Mouse (Mus musculus): ENCODE data around the gene Olfr680-ps1. TPM values are rescaled to one million over a fixed set of nuclear protein-coding genes. Genes with fewer than 3 reads are reported as not detected.
A peak's percentile ranks its signal among the peaks of the same experiment; 100 is the strongest.
"Not testable (repeated sequence)": the region's sequence is repeated elsewhere in the genome, so short reads cannot be mapped to it uniquely, and the experiment has no call there.

Gene Olfr680-ps1
- total RNA-seq (2014; rRNA removed) = not detected in 2 replicates
- not detected in 2 replicates for polyA plus RNA-seq (2015; fragmentation: Nextera tagmentation; extraction: Ambion mirVana)

GRCm38 (mm10) chr7:105092717-105093116, at the start of gene Olfr680-ps1:
Olfr680-ps1 (minus strand) TSS chr7:105092817.
- H3K27ac ChIP-seq (ENCODE audit: low read depth, low read length); H3K4me2 ChIP-seq (ENCODE audit: low read depth); H3K9ac ChIP-seq; H3K9me3 ChIP-seq (ENCODE audit: low read length); ATAC-seq; DNase-seq; H3K4me3 ChIP-seq (ENCODE audit: low read depth, low read length); H3K4me1 ChIP-seq (ENCODE audit: insufficient read depth); H3K27me3 ChIP-seq (ENCODE audit: insufficient read depth, low read length); H3K36me3 ChIP-seq (ENCODE audit: insufficient read depth): not testable (repeated sequence)

GRCm38 (mm10) chr7:105141275-105141674, 48.7 kb upstream of the Olfr680-ps1 start:
- Histone ChIP-seq H3K4me3 (ENCODE audit: low read depth, low read length) (no peak overlapping the region), H3K36me3 (ENCODE audit: insufficient read depth) (no peaks in the 10 kb centered on the region), H3K9ac (no peak overlapping the region), H3K4me1 (ENCODE audit: insufficient read depth) (no peaks in the 10 kb centered on the region), H3K4me2 (ENCODE audit: low read depth) (no peak overlapping the region), H3K27ac (ENCODE audit: low read depth, low read length) (no peak overlapping the region), H3K27me3 (ENCODE audit: insufficient read depth, low read length) (no peaks in the 10 kb centered on the region), H3K9me3 (ENCODE audit: low read length) (no peaks in the 10 kb centered on the region)
- ATAC-seq = no peak
- 70% methylated on average over 2 of the region's 2 CpGs for WGBS
- no peak for DNase-seq
- no peak for TF ChIP-seq CTCF (IDR thresholded peaks at IDR 0.05; ENCODE audit: low read depth)

GRCm38 (mm10) chr7:105116536-105116935, 23.9 kb upstream of the Olfr680-ps1 start, which contains the start of gene Olfr681:
Olfr681 (plus strand) TSS chr7:105116836.
- no peaks in the 10 kb centered on the region for H3K9me3 ChIP-seq (ENCODE audit: low read length)
- no peak for DNase-seq
- H3K4me3 ChIP-seq (ENCODE audit: low read depth, low read length) = no peak within 1 kb of the TSS
- H3K4me2 ChIP-seq (ENCODE audit: low read depth) = no peak within 1 kb of the TSS
- H3K9ac ChIP-seq = no peak within 1 kb of the TSS
- H3K27ac ChIP-seq (ENCODE audit: low read depth, low read length) = no peak within 1 kb of the TSS
- H3K36me3 ChIP-seq (ENCODE audit: insufficient read depth) = no peaks in the 10 kb centered on the region
- TF ChIP-seq CTCF (IDR thresholded peaks at IDR 0.05; ENCODE audit: low read depth) = no peak
- H3K27me3 ChIP-seq (ENCODE audit: insufficient read depth, low read length) = no peaks in the 10 kb centered on the region
- H3K4me1 ChIP-seq (ENCODE audit: insufficient read depth) = no peaks in the 10 kb centered on the region
- ATAC-seq = no peak

- no peaks in the 10 kb centered on the region for H3K9me3 ChIP-seq (ENCODE audit: low read length)
- H3K9ac ChIP-seq = no peak within 1 kb of the TSS
- H3K27ac ChIP-seq (ENCODE audit: low read depth, low read length) = no peak within 1 kb of the TSS
- ATAC-seq = no peak
- H3K4me2 ChIP-seq (ENCODE audit: low read depth) = no peak within 1 kb of the TSS
- no peaks in the 10 kb centered on the region for H3K27me3 ChIP-seq (ENCODE audit: insufficient read depth, low read length)
- no peaks in the 10 kb centered on the region for H3K36me3 ChIP-seq (ENCODE audit: insufficient read depth)
- no peak for TF ChIP-seq CTCF (IDR thresholded peaks at IDR 0.05; ENCODE audit: low read depth)
- DNase-seq = no peak
- WGBS = 65% methylated on average over 1 of the region's 1 CpGs
- H3K4me1 ChIP-seq (ENCODE audit: insufficient read depth) = no peaks in the 10 kb centered on the region
- no peak within 1 kb of the TSS for H3K4me3 ChIP-seq (ENCODE audit: low read depth, low read length)
Observed at GRCm38 (mm10) chr7:105080905-105081304, 11.7 kb downstream of the Olfr680-ps1 start, which contains the start of gene Olfr679. Olfr679 (plus strand) TSS chr7:105081205.

GRCm38 (mm10) chr7:105064175-105064574, 28.4 kb downstream of the Olfr680-ps1 start, which contains the start of gene Olfr678:
Olfr678 (plus strand) TSS chr7:105064475.
- WGBS = 93% methylated on average over 1 of the region's 1 CpGs
- Histone ChIP-seq H3K27ac (ENCODE audit: low read depth, low read length) (no peak within 1 kb of the TSS), H3K4me2 (ENCODE audit: low read depth) (no peak within 1 kb of the TSS), H3K9me3 (ENCODE audit: low read length) (no peaks in the 10 kb centered on the region), H3K4me3 (ENCODE audit: low read depth, low read length) (no peak within 1 kb of the TSS), H3K27me3 (ENCODE audit: insufficient read depth, low read length) (no peaks in the 10 kb centered on the region), H3K36me3 (ENCODE audit: insufficient read depth) (no peaks in the 10 kb centered on the region), H3K4me1 (ENCODE audit: insufficient read depth) (no peaks in the 10 kb centered on the region), H3K9ac (no peak within 1 kb of the TSS)
- no peak for TF ChIP-seq CTCF (IDR thresholded peaks at IDR 0.05; ENCODE audit: low read depth)
- DNase-seq (no peak), ATAC-seq (no peak)

- TF ChIP-seq CTCF (IDR thresholded peaks at IDR 0.05; ENCODE audit: low read depth) = peak; percentile 25; the same call in 1 of the 2 replicates
- Histone ChIP-seq H3K4me3 (ENCODE audit: low read depth, low read length) (no peak overlapping the region), H3K9me3 (ENCODE audit: low read length) (no peaks in the 10 kb centered on the region), H3K36me3 (ENCODE audit: insufficient read depth) (no peaks in the 10 kb centered on the region), H3K27ac (ENCODE audit: low read depth, low read length) (no peak overlapping the region), H3K4me1 (ENCODE audit: insufficient read depth) (no peaks in the 10 kb centered on the region), H3K4me2 (ENCODE audit: low read depth) (no peak overlapping the region), H3K9ac (no peak overlapping the region), H3K27me3 (ENCODE audit: insufficient read depth, low read length) (no peaks in the 10 kb centered on the region)
- ATAC-seq = no peak
- DNase-seq = peak; percentile 3
Observed at GRCm38 (mm10) chr7:105058951-105059350, 33.7 kb downstream of the Olfr680-ps1 start.

Other genes starting within 250 kb of the Olfr680-ps1 start
- gene Usp17la, start 235.8 kb downstream of the Olfr680-ps1 start, total RNA-seq (2014; rRNA removed) = not detected in 2 replicates
- not detected in 2 replicates for gene Usp17la, start 235.8 kb downstream of the Olfr680-ps1 start, polyA plus RNA-seq (2015; fragmentation: Nextera tagmentation; extraction: Ambion mirVana)
- not detected in 2 replicates for gene Olfr665, start 214.8 kb downstream of the Olfr680-ps1 start, total RNA-seq (2014; rRNA removed)
- gene Olfr665, start 214.8 kb downstream of the Olfr680-ps1 start, polyA plus RNA-seq (2015; fragmentation: Nextera tagmentation; extraction: Ambion mirVana) = not detected in 2 replicates
- not detected in 2 replicates for gene Olfr666, start 196.9 kb downstream of the Olfr680-ps1 start, total RNA-seq (2014; rRNA removed)
- not detected in 2 replicates for gene Olfr666, start 196.9 kb downstream of the Olfr680-ps1 start, polyA plus RNA-seq (2015; fragmentation: Nextera tagmentation; extraction: Ambion mirVana)
- gene Olfr667, start 171.3 kb downstream of the Olfr680-ps1 start, total RNA-seq (2014; rRNA removed) = not detected in 2 replicates
- not detected in 2 replicates for gene Olfr667, start 171.3 kb downstream of the Olfr680-ps1 start, polyA plus RNA-seq (2015; fragmentation: Nextera tagmentation; extraction: Ambion mirVana)
- not detected in 2 replicates for gene Olfr668, start 164.8 kb downstream of the Olfr680-ps1 start, total RNA-seq (2014; rRNA removed)
- not detected in 2 replicates for gene Olfr668, start 164.8 kb downstream of the Olfr680-ps1 start, polyA plus RNA-seq (2015; fragmentation: Nextera tagmentation; extraction: Ambion mirVana)
- not detected in 2 replicates for gene Olfr669, start 158.6 kb downstream of the Olfr680-ps1 start, total RNA-seq (2014; rRNA removed)
- not detected in 2 replicates for gene Olfr669, start 158.6 kb downstream of the Olfr680-ps1 start, polyA plus RNA-seq (2015; fragmentation: Nextera tagmentation; extraction: Ambion mirVana)
- not detected in 2 replicates for gene Olfr670, start 130.2 kb downstream of the Olfr680-ps1 start, total RNA-seq (2014; rRNA removed)
- not detected in 2 replicates for gene Olfr670, start 130.2 kb downstream of the Olfr680-ps1 start, polyA plus RNA-seq (2015; fragmentation: Nextera tagmentation; extraction: Ambion mirVana)
- gene Olfr671, start 113.7 kb downstream of the Olfr680-ps1 start, total RNA-seq (2014; rRNA removed) = not detected in 2 replicates
- gene Olfr671, start 113.7 kb downstream of the Olfr680-ps1 start, polyA plus RNA-seq (2015; fragmentation: Nextera tagmentation; extraction: Ambion mirVana) = not detected in 2 replicates
- gene Olfr672, start 90.8 kb downstream of the Olfr680-ps1 start, total RNA-seq (2014; rRNA removed) = not detected in 2 replicates
- gene Olfr672, start 90.8 kb downstream of the Olfr680-ps1 start, polyA plus RNA-seq (2015; fragmentation: Nextera tagmentation; extraction: Ambion mirVana) = not detected in 2 replicates
- not detected in 2 replicates for gene Olfr675, start 64.4 kb downstream of the Olfr680-ps1 start, total RNA-seq (2014; rRNA removed)
- gene Olfr675, start 64.4 kb downstream of the Olfr680-ps1 start, polyA plus RNA-seq (2015; fragmentation: Nextera tagmentation; extraction: Ambion mirVana) = not detected in 2 replicates
- not detected in 2 replicates for gene Olfr676, start 60.1 kb downstream of the Olfr680-ps1 start, total RNA-seq (2014; rRNA removed)
- not detected in 2 replicates for gene Olfr676, start 60.1 kb downstream of the Olfr680-ps1 start, polyA plus RNA-seq (2015; fragmentation: Nextera tagmentation; extraction: Ambion mirVana)
- not detected in 2 replicates for gene Olfr677, start 41.4 kb downstream of the Olfr680-ps1 start, total RNA-seq (2014; rRNA removed)
- gene Olfr677, start 41.4 kb downstream of the Olfr680-ps1 start, polyA plus RNA-seq (2015; fragmentation: Nextera tagmentation; extraction: Ambion mirVana) = not detected in 2 replicates
- gene Olfr678, start 28.3 kb downstream of the Olfr680-ps1 start, total RNA-seq (2014; rRNA removed) = not detected in 2 replicates
- gene Olfr678, start 28.3 kb downstream of the Olfr680-ps1 start, polyA plus RNA-seq (2015; fragmentation: Nextera tagmentation; extraction: Ambion mirVana) = not detected in 2 replicates
- gene Olfr679, start 11.6 kb downstream of the Olfr680-ps1 start, total RNA-seq (2014; rRNA removed) = not detected in 2 replicates
- not detected in 2 replicates for gene Olfr679, start 11.6 kb downstream of the Olfr680-ps1 start, polyA plus RNA-seq (2015; fragmentation: Nextera tagmentation; extraction: Ambion mirVana)
- gene Olfr681, start 24.0 kb upstream of the Olfr680-ps1 start, total RNA-seq (2014; rRNA removed) = not detected in 2 replicates
- gene Olfr681, start 24.0 kb upstream of the Olfr680-ps1 start, polyA plus RNA-seq (2015; fragmentation: Nextera tagmentation; extraction: Ambion mirVana) = not detected in 2 replicates
- gene Olfr683, start 54.2 kb upstream of the Olfr680-ps1 start, total RNA-seq (2014; rRNA removed) = not detected in 2 replicates
- not detected in 2 replicates for gene Olfr683, start 54.2 kb upstream of the Olfr680-ps1 start, polyA plus RNA-seq (2015; fragmentation: Nextera tagmentation; extraction: Ambion mirVana)
- gene Olfr684, start 70.8 kb upstream of the Olfr680-ps1 start, total RNA-seq (2014; rRNA removed) = not detected in 2 replicates
- gene Olfr684, start 70.8 kb upstream of the Olfr680-ps1 start, polyA plus RNA-seq (2015; fragmentation: Nextera tagmentation; extraction: Ambion mirVana) = not detected in 2 replicates
- not detected in 2 replicates for gene Olfr685, start 93.2 kb upstream of the Olfr680-ps1 start, total RNA-seq (2014; rRNA removed)
- gene Olfr685, start 93.2 kb upstream of the Olfr680-ps1 start, polyA plus RNA-seq (2015; fragmentation: Nextera tagmentation; extraction: Ambion mirVana) = not detected in 2 replicates
- gene Olfr686, start 114.7 kb upstream of the Olfr680-ps1 start, total RNA-seq (2014; rRNA removed) = not detected in 2 replicates
- not detected in 2 replicates for gene Olfr686, start 114.7 kb upstream of the Olfr680-ps1 start, polyA plus RNA-seq (2015; fragmentation: Nextera tagmentation; extraction: Ambion mirVana)
- not detected in 2 replicates for gene Olfr688, start 195.3 kb upstream of the Olfr680-ps1 start, total RNA-seq (2014; rRNA removed)
- gene Olfr688, start 195.3 kb upstream of the Olfr680-ps1 start, polyA plus RNA-seq (2015; fragmentation: Nextera tagmentation; extraction: Ambion mirVana) = not detected in 2 replicates
- not detected in 2 replicates for gene Olfr689, start 218.3 kb upstream of the Olfr680-ps1 start, total RNA-seq (2014; rRNA removed)
- gene Olfr689, start 218.3 kb upstream of the Olfr680-ps1 start, polyA plus RNA-seq (2015; fragmentation: Nextera tagmentation; extraction: Ambion mirVana) = not detected in 2 replicates
- 0.10 TPM in 1 of 2 replicates, not detected in the other for gene Olfr690, start 241.3 kb upstream of the Olfr680-ps1 start, total RNA-seq (2014; rRNA removed)
- gene Olfr690, start 241.3 kb upstream of the Olfr680-ps1 start, polyA plus RNA-seq (2015; fragmentation: Nextera tagmentation; extraction: Ambion mirVana) = not detected in 2 replicates
- gene Olfr691, start 249.5 kb upstream of the Olfr680-ps1 start, total RNA-seq (2014; rRNA removed) = not detected in 2 replicates
- gene Olfr691, start 249.5 kb upstream of the Olfr680-ps1 start, polyA plus RNA-seq (2015; fragmentation: Nextera tagmentation; extraction: Ambion mirVana) = not detected in 2 replicates